Mouse (Mus musculus): ENCODE results near the gene Atf7.

Gene Atf7

DNA sequence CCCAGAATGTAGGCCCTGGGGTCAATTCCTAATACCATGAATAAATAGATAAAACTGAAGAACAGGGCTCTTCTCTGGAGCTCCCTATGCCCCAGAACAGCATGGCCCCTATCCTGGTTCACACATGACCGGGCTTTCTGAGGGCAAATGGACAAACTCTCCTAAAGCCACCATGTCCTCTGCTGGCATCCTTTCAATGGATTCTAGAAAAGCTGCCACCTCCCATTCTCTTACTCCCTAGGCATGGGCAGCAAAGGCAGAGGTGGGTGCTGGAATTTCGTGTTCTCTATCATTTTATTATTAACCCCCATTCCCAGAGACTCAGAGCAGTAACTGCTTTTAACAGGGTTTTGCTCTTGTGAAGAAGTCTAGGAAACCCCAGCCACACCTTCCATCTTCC lies 110.0 kb downstream of the Atf7 start:
- DNase-seq = no peak

DNA sequence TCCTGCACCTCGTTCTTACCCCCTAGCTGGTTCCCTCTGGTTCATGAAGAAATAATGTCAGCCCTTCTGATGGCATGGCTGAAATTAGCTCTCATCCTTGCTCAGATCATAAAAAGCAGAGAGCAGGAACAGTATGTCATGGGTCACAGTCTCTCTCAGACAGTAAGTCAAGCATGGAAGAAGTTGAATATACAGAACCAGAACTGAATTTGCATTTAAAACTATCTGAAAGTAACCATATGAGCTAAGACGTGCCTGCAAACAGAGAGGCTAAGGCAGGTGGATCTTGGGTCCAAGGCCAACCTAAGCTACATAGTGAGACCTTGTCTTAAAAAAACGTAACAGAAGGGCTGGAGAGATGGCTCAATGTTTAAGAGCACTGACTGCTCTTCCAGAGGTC lies 112.3 kb downstream of the Atf7 start:
- DNase-seq = no peak

DNA sequence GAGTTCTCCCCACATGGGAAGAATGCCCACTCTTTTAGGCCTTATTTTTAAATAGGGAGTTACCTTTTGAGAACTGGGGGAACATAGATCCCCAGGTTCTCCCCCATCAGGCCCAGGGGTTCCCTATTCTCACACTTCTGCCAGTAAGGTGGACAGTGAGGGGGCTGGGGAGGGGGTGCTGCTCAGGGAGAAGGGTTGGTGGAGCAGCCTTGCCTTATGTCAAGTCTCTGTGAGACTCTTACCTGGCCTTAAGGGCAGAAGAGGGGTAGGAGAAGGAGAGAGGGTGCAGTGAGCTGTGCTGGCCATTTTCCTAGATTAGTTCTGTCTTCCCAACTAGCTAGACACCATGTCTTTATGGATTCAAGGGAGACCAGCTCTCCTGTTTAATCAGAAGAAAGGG lies 112.8 kb downstream of the Atf7 start:
- DNase-seq = no peak

DNA sequence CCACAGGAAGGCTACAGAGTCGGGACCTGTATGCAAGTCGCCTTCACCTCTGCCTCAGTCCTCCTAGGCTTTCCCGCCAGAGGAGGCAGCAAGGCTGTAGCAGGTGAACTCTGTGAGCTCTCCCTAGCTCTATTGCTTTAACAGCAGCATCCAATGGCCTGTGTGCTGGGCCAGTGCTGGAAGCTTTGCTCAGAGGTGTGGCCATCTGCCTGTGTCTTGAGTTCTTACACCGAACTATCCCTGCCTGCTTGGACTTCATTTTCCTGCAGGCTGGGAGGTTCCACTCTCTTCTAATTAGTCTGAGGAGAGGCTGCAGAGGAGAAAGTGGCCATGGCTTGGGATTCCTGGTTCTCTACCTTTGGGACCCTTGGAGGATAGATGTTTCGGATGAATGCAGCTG lies 113.3 kb downstream of the Atf7 start:
- no peak for DNase-seq

DNA sequence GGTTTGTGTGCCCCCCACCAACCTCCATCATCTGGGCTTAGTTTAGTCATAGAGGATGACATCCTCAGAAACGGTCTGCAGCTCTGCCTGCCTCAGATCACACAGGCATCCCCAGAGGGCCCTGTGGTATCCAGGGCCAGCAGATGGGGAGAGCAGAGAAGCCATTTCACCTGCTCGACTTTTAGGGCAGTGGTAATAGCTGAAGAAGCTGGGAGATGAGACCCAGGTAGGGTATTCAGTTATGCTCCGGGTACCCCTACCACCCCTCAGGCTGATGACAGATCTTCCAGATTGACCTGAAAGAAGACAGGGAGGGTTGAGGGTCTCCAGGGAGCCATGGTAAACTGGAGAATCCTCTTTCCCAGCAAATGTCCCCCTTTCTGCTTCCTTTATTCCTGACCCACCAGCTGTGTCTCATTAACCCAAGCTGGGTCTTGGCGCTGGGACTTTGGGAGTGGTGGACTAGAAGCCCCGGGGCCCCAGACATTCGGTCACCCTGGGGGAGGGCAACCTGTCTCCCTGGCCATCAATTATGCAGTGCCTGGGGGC lies 113.9 kb downstream of the Atf7 start:
- no peak for DNase-seq

DNA sequence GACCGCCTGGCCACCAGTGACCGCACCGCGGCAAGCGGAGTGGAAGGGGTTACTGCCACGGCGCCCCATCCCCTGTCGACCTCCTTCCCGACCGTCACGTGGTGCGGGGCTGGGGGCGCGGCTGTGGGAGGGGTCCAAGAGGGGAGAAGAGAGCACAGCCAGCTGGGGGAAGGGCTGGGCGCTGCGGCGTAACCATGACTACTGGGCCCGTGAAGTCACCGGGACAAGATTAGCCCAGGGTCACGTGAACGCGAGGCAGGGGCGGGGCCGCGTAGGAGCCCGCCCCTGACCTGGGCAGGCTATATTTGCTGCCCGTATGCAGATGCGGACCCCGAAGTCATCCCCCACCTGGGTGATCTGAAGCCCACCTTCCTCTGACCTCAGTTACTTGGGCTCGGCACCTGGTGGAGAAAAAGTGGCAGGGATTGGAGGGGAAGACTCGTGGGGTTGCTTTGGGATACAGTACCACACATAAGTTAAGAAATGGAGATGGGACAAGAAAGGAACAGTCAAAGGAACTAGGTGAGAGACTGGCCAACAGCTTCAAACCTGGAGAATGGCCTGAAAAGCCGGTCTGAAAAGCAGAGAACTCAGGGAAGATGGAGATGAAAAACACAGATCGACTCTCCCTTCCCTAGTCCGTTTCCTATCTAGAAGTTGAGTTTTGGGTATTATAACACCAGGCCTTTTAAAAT lies 114.5 kb downstream of the Atf7 start:
- peak; percentile 90 to 92 for DNase-seq

DNA sequence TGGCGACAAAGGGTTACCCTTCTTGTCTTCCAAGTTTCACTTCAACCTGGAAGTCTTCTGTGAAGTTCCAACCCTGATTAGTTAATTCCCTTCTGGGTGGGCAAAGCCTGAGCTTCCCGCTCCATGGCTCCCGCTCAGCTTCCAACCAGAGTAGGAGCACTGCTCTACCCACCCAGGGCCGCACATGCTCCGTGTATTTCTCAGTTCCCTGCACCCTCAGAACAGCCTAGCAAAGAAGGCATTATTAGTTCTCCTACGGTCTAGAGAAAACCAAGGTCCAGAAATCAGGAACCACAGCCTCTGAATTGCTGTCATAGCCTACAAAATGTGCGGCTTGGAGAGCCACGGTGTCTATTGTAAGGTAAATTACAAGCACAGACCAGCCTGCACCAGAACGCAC lies 115.2 kb downstream of the Atf7 start:
- DNase-seq = no peak

DNA sequence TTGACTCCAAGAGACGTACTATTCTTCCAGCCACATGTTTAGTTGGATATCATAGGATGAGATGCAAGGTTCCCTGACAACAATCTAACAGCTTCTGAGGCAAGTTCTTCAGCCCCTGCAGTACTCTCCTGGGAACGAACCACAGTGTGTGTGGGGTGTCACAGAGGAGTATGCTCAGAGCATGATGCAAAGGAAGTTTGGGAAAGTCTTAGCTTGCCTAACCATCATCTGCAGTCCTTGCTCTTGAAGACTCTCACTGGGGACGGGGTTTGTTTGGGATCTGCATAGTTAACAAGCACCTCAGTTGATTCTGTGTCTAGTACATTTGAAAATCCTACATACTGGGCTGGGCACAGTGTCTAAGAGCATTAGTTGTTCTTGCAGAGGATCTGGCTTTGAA lies 116.9 kb downstream of the Atf7 start:
- no peak for DNase-seq

DNA sequence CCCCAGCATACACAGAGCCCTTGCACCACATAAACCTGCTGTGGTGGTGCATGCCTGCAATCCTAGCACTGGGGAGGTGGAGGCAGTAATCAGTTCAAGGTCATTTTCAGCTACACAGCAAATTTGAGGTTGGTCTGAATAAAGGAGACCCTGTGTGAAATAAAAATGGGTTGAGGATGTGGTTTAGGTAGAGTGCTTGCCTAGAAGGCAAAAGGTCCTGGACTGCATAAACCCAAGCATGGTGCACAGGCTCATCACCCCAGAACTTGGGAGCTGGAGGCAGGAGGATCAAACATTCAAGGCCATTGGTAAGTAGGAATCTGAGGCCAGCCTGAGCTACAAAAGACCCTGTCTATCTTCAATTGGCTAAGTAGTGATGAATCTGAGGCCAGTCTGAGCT lies 117.7 kb downstream of the Atf7 start:
- no peak for DNase-seq

DNA sequence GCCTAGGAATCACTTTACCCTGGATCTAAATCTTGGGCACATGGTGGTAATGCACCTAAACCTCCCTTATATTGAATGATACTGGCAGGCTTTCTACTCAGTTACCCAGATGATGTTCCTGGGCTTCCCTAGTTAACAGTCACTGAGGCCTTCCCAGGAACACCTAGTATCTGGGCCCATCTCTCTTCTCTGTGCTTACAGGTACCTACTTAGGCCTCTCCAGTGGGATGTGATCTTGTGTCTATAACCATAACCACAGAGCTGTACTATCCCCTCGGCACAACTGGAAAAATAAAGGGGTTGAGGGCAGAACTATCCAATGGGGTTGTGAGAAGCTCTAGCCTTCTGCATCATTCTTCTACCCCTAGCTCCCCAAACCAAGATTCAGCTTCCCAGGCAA lies 118.4 kb downstream of the Atf7 start:
- DNase-seq = no peak

DNA sequence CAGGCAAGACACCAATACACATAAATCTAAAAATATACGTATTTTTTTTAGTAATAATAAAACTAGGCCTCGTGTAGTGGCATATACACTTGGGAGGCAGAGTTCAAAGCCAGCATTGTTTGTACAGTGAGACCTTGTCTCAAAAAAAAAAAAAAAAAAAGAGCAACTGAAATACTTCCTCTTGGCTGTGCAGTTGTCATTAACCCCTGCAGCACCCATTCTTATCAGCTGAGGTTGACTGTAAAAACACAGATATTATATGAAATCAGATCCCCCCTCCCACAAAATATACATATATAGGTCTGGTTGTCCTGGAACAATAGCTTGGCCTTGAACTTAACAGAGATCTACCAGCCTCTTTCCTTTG lies 118.8 kb downstream of the Atf7 start:
- DNase-seq = no peak

DNA sequence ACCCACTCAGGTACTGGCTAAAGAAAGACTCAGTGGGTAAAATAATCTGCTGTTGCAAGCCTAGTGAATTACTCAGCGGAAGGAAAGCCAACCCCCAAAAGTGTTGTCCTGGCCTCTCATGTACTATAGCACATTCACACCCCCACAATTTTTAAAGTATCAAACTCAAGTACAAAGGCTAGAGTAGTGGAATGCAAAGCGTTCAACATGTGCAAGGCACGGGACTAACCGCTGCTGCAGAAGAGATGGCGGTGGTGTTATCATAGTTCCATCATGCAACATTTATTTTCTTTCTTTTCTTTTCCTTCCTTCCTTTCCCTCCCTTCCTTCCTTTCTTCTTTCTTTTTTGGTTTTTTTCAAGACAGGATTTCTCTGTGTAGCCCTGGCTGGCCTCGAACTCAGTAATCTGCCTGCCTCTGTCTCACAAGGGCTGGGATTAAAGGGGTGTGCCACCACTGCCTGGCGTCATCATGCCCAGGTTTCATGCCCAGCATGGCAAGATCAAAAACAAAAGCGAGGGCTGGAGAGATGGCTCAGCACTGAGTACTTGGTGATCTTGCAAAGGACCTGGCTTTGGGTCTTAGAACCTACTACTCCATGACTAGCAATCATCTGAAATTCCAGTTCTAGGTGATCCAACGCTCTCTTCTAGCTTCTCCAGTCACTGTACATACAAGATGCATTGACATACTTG lies 119.3 kb downstream of the Atf7 start:
- DNase-seq = no peak

DNA sequence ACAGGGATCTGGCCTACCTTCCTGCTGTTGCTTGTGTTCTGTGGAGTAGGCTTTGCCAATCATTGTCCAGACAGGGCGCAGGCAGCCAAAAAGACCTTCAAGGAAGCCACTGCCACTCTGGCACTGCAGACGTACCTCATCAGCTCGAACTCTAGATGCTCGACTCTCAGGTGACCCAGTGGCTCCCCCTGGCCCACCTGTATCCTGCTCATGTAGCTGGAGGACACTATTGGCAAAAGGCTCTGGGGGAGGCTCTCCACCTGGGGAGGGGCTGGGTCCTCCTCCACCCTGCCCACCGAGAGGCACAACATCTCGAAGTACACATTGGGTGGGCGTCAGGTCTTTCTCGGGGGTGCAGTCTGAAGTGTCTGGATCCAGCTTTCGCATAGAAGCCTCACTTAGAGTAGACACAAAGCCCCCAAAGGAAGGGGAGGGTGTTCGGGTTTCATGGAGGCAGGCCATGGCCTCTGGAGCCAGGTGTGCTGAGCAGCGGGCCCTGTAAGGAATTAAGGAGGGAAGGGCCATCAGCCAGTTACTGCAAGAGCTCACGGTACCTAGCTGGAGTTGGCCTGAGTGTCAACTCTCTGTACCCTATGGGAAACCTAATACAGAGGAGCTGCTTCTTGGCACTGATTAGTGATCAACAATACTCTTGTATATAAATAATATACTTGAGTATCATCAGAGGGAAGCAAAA lies 120.0 kb downstream of the Atf7 start:
- DNase-seq = no peak

DNA sequence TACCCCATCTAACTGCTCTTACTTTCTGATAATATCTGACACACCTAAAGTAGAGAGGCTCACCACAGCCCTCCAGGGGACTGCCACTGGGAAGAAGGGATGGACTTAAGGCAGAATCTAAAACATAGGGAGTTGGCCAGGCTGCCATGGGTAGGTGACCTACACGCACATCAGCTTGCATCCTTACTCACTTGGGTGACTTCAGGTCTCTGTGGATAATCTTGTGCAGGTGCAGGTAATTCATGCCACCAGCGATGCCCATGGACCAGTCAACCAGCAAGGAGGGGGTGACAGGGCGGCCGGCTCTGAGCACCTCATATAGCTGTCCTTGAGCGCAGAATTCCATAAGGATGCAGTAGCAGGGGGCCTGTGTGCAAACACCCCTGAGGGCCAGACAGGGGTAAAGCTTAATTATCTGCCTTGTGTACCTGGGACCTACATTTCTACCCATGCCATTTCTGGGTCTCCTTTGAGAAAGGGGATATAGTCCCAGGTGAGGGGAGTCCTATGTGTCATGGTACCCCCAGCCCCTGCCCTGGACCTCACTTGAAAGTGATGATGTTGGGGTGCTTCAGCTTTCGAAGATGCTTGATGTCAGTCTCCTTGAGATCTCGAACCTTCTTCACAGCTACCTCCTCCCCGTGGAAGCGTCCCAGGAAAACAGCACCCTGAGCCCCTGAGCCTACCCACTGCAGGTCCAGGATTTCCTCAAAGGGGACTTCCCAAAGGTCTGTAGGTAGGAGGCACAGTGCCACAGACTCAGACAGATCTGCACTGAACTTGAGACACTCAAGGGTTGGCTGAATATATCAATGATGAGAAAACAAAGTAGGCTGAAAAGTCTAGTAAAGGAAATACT lies 121.1 kb downstream of the Atf7 start:
- DNase-seq = no peak

DNA sequence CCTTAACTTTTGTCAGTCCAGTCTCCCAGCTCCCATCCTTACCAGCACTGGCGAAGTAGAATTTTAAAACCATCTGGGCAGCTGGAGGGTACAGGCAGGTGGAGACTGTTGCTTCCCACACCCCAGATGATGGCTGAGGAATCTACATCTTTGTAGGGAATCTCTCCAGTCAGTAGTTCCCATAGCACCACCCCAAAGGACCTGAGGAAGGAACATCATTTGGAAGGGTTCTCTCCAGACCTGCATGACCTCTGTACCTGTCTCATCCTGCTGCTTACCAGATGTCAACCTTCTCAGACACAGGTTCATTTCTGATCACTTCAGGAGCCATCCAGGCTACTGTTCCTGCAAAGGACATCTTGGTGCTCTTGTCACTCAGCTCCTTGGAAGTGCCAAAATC lies 121.8 kb downstream of the Atf7 start, which contains the start of gene Gm10337:
TSS of gene Gm10337 (plus strand) at position 276 of the 400 bp plus-strand sequence.
- DNase-seq = no peak

DNA sequence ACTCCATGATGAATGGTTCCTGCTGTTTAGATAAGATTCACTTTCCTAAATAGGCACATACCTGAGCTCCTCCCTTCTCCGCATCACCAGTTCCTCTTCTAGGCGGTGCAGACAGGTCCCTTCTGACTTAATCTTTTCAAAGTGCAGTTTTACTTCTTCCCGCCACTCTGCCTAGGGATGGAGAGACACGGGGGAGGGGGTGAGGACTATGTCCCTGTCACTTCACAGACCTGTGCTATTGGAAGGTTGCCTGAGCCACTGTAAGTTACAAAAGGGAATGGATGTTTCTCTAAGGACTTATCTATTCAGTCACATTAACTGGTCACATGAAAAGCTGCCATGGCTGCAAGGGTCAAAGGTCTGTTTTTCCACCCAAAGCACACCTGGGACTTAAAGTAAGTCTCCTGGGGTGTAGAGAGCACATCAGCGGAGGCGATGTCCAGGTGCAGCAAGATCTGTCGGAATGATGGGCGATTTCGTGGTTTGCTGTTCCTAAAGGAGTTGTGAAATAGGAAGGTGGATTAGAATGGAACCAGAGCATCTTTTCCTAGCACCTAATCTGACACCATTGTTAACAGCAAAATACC lies 122.9 kb downstream of the Atf7 start:
- DNase-seq = peak; percentile 29 to 33

DNA sequence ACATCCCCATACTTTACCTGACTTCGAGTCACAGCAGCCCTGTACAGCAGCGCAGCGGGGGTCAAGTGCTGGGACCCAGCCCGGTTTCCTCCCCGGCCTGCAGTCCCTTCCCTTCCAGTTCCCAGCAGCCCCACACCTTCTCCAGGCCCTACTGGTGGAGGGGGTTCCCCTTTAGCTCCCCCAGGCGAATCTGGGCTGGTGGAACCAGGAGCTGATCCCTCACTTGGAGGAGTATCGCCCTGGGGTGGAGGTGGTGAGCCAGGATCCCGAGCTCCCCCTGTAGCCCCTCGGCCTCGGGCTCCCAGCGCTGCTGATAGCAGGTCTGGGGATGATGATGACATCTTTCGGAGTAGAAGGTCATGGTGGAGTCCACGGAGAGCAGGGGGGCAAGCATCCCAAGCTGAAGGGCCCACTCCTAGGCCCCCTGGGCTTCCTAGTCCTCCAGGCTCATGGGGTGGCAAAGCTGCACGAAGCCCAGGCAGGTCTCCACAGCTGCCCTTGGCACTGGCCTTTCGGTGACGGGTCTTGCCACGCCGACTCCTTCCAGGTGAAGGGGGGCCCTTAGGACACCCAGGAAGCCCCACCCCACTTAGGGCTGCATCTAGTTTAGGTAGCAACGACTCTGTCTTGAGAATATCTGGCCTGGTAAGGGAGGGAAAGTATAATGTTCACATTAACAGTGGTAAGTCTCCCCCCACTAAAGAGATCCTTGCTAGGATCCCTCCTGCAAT lies 124.0 kb downstream of the Atf7 start:
- no peak for DNase-seq

DNA sequence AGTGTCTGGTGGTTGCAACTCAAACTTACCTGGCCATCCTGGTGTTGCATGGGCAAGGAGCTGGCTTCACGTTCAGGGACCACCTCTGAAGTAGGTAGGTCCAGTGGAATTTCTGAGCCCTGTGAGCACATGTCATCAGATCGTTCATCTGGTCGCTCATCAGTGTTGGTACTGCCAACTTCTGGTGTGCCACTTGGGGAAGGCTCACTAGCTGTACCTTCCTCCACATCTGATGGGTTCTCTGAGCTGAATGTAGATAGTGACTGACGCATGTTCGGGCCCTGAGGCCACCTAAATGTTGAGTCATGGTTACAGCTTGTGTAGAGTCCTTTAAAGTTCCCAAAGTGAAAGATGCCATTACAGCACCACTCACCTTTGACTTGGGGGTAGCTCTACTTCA lies 124.8 kb downstream of the Atf7 start:
- no peak for DNase-seq

DNA sequence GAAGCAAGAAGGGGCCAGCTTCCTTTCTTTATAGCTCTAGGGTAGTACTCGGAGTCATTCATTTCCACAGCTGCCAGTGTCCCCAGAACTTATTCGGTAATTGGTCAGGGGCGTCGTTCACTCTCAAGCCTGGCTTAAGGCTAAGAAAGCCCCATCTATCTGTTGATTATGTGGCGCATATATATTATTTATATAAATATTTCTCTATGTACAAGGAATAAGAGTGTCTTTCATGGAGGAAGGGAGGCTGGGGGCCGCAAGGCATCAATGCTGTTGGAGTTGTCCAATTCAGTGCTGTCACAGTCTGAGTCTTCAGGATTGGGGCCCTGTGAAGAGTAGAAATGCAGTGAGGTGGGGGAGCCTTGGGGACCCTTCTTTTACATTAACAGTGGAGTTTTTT lies 125.4 kb downstream of the Atf7 start:
- DNase-seq = no peak

DNA sequence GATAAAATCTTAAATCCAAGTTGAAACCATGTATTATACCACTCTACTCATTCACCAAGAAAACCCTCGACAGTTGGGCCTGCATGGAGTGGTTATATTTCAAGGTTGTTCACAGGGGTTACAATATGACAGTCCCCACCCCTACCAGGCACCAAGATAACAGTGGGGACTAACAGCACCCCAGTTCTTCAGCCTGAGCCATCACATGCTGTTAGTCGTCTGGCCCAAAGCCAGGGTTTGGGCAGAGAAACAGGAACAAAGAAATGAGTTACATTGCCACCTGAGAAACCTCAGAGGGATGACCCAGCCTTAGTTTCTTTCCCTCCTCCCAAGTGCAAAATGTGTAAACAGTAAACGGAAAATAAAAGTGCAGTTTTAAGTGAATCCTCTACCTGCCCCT lies 125.9 kb downstream of the Atf7 start:
- no peak for DNase-seq

DNA sequence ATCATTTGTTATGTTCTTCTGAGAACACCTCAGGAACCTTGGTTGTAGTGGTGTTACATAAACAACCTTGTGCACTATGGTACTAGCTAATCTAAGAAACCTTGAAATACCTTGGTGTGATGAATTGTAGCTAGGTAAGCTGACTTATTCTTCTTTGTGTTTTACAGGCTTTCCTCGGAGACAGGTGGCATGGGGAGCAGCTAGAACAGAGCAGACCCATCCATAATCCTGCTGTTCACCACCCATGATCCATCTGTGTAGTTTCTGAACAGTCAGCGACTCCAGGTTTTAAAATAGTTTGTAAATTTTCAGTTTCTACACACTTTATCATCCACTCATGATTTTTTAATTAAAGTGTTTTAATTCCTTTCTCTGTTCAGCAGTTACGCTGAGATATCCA lies 126.9 kb downstream of the Atf7 start:
- no peak for DNase-seq

DNA sequence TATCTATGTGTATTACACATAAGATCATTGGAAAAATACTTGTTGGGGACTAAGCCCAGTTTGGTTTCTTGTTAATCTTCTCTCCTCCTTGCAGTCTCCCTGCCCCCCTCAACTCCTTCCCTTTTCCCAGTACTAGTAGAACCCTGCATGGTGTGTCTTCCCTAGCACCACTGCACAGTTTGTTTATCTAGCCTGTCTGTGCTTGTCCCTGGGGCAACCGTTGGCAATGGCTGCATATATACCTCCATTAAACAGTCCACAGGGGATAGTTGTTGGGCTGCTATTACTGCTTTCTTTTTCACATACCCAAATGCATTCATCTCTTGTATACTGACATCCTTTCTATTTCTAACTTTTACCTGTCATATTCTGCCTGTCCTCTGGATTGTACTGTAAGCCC lies 137.6 kb downstream of the Atf7 start:
- no peak for DNase-seq

All from kidney, postnatal 36 days (tissue).